Mouse (Mus musculus) hindbrain, embryonic 15.5 days (tissue): Measurements from ENCODE around the gene Aff3. TPM values are rescaled to one million over a fixed set of nuclear protein-coding genes. Genes with fewer than 3 reads are reported as not detected.

Experiments used
- ATAC-seq: fragments of 200-750 bp; cut with Nextera tagmentation; 2 replicates; pipeline ENCODE4 v1.8.0; 2017; ENCODE audit warnings: low read depth, moderate number of reproducible peaks, moderate TSS enrichment; ENCODE audit not compliant: low FRiP score
- H3K27ac ChIP-seq: fragments of 300-500 bp; sonication (generic); replicated peaks from 2 replicates; pipeline ENCODE4 v1.5.1; 2015; ENCODE audit warnings: mild to moderate bottlenecking, inconsistent platforms
- H3K27me3 ChIP-seq: fragments of 300-500 bp; sonication (generic); 2 replicates; pipeline ENCODE4 v1.6.1; 2015; ENCODE audit warnings: control low read depth, inconsistent platforms
- H3K36me3 ChIP-seq: fragments of 300-500 bp; sonication (generic); 2 replicates; pipeline ENCODE4 v1.6.1; 2015; ENCODE audit warnings: control low read depth, inconsistent platforms
- H3K4me1 ChIP-seq: fragments of 300-500 bp; sonication (generic); replicated peaks from 2 replicates; pipeline ENCODE4 v1.6.1; 2015; ENCODE audit warnings: control low read depth, inconsistent platforms
- H3K4me2 ChIP-seq: fragments of 300-500 bp; sonication (generic); 2 replicates; pipeline ENCODE4 v1.6.1; 2015; ENCODE audit warnings: moderate library complexity, mild to moderate bottlenecking, inconsistent platforms
- H3K4me3 ChIP-seq: fragments of 300-500 bp; sonication (generic); 2 replicates; pipeline ENCODE4 v1.5.1; 2015; ENCODE audit warnings: mild to moderate bottlenecking, inconsistent platforms
- H3K9ac ChIP-seq: fragments of 300-500 bp; sonication (generic); 2 replicates; pipeline ENCODE4 v1.6.1; 2015; ENCODE audit warnings: inconsistent platforms
- H3K9me3 ChIP-seq: fragments of 300-500 bp; sonication (generic); 2 replicates; pipeline ENCODE4 v1.6.1; 2016; ENCODE audit warnings: control low read depth, inconsistent platforms
- WGBS: fragments of 180-500 bp; shearing (Covaris S2); methylation state at CpG from one replicate; pipeline ENCODE4 v1.1.7; 2015; 5-methylcytosine and 5-hydroxymethylcytosine counted together
- polyA plus RNA-seq: library from polyadenylated mRNA; unstranded; fragments of >200 nt; fragmentation: Nextera tagmentation; extraction: Ambion mirVana; gene quantifications from 2 replicates; pipeline ENCODE4 v1.2.1, GENCODE M21; 2015

The Aff3 gene
- polyA plus RNA-seq, 1 experiment from 2014 or later: 33.4 TPM

- Histone ChIP-seq H3K4me2 (no peak overlapping the region), H3K27me3 (no peaks in the 10 kb centered on the region), H3K36me3 (peaks cover 27% of the 10 kb centered on the region), H3K9me3 (no peaks in the 10 kb centered on the region), H3K27ac (no peak overlapping the region), H3K9ac (no peak overlapping the region), H3K4me1 (no peaks in the 10 kb centered on the region), H3K4me3 (no peak overlapping the region)
- 94% methylated on average over 7 of the region's 7 CpGs for WGBS
- ATAC-seq: no peak
Observed at GRCm38 (mm10) chr1:38176077-38176476, 488.7 kb downstream of the Aff3 start.

- no peak overlapping the region for H3K4me2 ChIP-seq
- H3K4me1 ChIP-seq: no peaks in the 10 kb centered on the region
- no peaks in the 10 kb centered on the region for H3K27me3 ChIP-seq
- H3K27ac ChIP-seq: no peak overlapping the region
- no peaks in the 10 kb centered on the region for H3K9me3 ChIP-seq
- no peak overlapping the region for H3K4me3 ChIP-seq
- 86% methylated on average over 4 of the region's 4 CpGs for WGBS
- no peak for ATAC-seq
- no peaks in the 10 kb centered on the region for H3K36me3 ChIP-seq
- no peak overlapping the region for H3K9ac ChIP-seq
Observed at GRCm38 (mm10) chr1:38171874-38172273, 492.9 kb downstream of the Aff3 start.

GRCm38 (mm10) chr1:38165696-38166095 lies 499.1 kb downstream of the Aff3 start:
- H3K4me2 ChIP-seq: no peak overlapping the region
- no peaks in the 10 kb centered on the region for H3K36me3 ChIP-seq
- no peaks in the 10 kb centered on the region for H3K9me3 ChIP-seq
- 61% methylated on average over 2 of the region's 2 CpGs for WGBS
- no peak overlapping the region for H3K9ac ChIP-seq
- H3K27me3 ChIP-seq: no peaks in the 10 kb centered on the region
- no peak overlapping the region for H3K4me3 ChIP-seq
- H3K27ac ChIP-seq: no peak overlapping the region
- H3K4me1 ChIP-seq: 0 out of 2 replicates have a peak, but pooled peaks cover 5% of the 10 kb centered on the region
- ATAC-seq: no peak

- H3K27me3 ChIP-seq: no peaks in the 10 kb centered on the region
- ATAC-seq: no peak
- H3K9me3 ChIP-seq: no peaks in the 10 kb centered on the region
- H3K4me2 ChIP-seq: no peak overlapping the region
- no peaks in the 10 kb centered on the region for H3K36me3 ChIP-seq
- 93% methylated on average over 5 of the region's 5 CpGs for WGBS
- H3K4me1 ChIP-seq: no peaks in the 10 kb centered on the region
- H3K4me3 ChIP-seq: no peak overlapping the region
- no peak overlapping the region for H3K9ac ChIP-seq
- no peak overlapping the region for H3K27ac ChIP-seq
Observed at GRCm38 (mm10) chr1:38150086-38150485, 514.7 kb downstream of the Aff3 start.

GRCm38 (mm10) chr1:38146008-38146407 lies 518.7 kb downstream of the Aff3 start:
- no peak for ATAC-seq
- H3K27me3 ChIP-seq: no peaks in the 10 kb centered on the region
- no peak overlapping the region for H3K9ac ChIP-seq
- no peaks in the 10 kb centered on the region for H3K4me1 ChIP-seq
- H3K36me3 ChIP-seq: no peaks in the 10 kb centered on the region
- H3K4me2 ChIP-seq: no peak overlapping the region
- H3K27ac ChIP-seq: no peak overlapping the region
- WGBS: 97% methylated on average over 4 of the region's 4 CpGs
- no peaks in the 10 kb centered on the region for H3K9me3 ChIP-seq
- H3K4me3 ChIP-seq: no peak overlapping the region

GRCm38 (mm10) chr1:38141371-38141770 lies 523.4 kb downstream of the Aff3 start:
- Histone ChIP-seq H3K4me1 (no peaks in the 10 kb centered on the region), H3K9me3 (no peaks in the 10 kb centered on the region), H3K36me3 (no peaks in the 10 kb centered on the region), H3K4me2 (no peak overlapping the region), H3K4me3 (no peak overlapping the region), H3K27me3 (no peaks in the 10 kb centered on the region), H3K27ac (no peak overlapping the region), H3K9ac (no peak overlapping the region)
- 91% methylated on average over 1 of the region's 1 CpGs for WGBS
- ATAC-seq: no peak

- Histone ChIP-seq H3K4me3 (no peak overlapping the region), H3K9ac (no peak overlapping the region), H3K27ac (no peak overlapping the region), H3K9me3 (no peaks in the 10 kb centered on the region), H3K27me3 (no peaks in the 10 kb centered on the region), H3K4me1 (no peaks in the 10 kb centered on the region), H3K4me2 (no peak overlapping the region), H3K36me3 (no peaks in the 10 kb centered on the region)
- no peak for ATAC-seq
- 85% methylated on average over 2 of the region's 2 CpGs for WGBS
Observed at GRCm38 (mm10) chr1:38140911-38141310, 523.8 kb downstream of the Aff3 start.

- H3K4me2 ChIP-seq: no peak overlapping the region
- no peaks in the 10 kb centered on the region for H3K9me3 ChIP-seq
- H3K27me3 ChIP-seq: no peaks in the 10 kb centered on the region
- H3K36me3 ChIP-seq: no peaks in the 10 kb centered on the region
- no peak overlapping the region for H3K4me3 ChIP-seq
- 85% methylated on average over 2 of the region's 2 CpGs for WGBS
- ATAC-seq: no peak
- H3K4me1 ChIP-seq: no peaks in the 10 kb centered on the region
- H3K9ac ChIP-seq: no peak overlapping the region
- no peak overlapping the region for H3K27ac ChIP-seq
Observed at GRCm38 (mm10) chr1:38139396-38139795, 525.4 kb downstream of the Aff3 start.

GRCm38 (mm10) chr1:38132942-38133341 lies 531.8 kb downstream of the Aff3 start:
- Histone ChIP-seq H3K9ac (no peak overlapping the region), H3K4me3 (no peak overlapping the region), H3K27me3 (no peaks in the 10 kb centered on the region), H3K4me1 (peaks cover 16% of the 10 kb centered on the region), H3K27ac (no peak overlapping the region), H3K4me2 (no peak overlapping the region), H3K36me3 (no peaks in the 10 kb centered on the region), H3K9me3 (no peaks in the 10 kb centered on the region)
- 71% methylated on average over 6 of the region's 6 CpGs for WGBS
- ATAC-seq: no peak

GRCm38 (mm10) chr1:38130715-38131483 lies 533.9 kb downstream of the Aff3 start:
- Histone ChIP-seq H3K27me3 (no peaks in the 10 kb centered on the region), H3K9me3 (no peaks in the 10 kb centered on the region), H3K4me3 (no peak overlapping the region), H3K4me2 (peak overlapping the region; percentile 60), H3K4me1 (peaks cover 29% of the 10 kb centered on the region), H3K27ac (no peak overlapping the region), H3K9ac (no peak overlapping the region; the same call in 1 of the 2 replicates), H3K36me3 (no peaks in the 10 kb centered on the region)
- no peak for ATAC-seq
- WGBS: 52% methylated on average over 10 of the region's 10 CpGs

GRCm38 (mm10) chr1:38129501-38130267 lies 535.1 kb downstream of the Aff3 start, which contains the start of gene Rev1:
TSS of gene Rev1 (minus strand) at chr1:38129801.
- Histone ChIP-seq H3K27ac (peak within 1 kb of the TSS; percentile 94), H3K4me1 (peaks cover 29% of the 10 kb centered on the region), H3K36me3 (no peaks in the 10 kb centered on the region), H3K4me2 (peak within 1 kb of the TSS; percentile 60), H3K27me3 (no peaks in the 10 kb centered on the region), H3K4me3 (peak within 1 kb of the TSS; percentile 94), H3K9me3 (no peaks in the 10 kb centered on the region), H3K9ac (peak within 1 kb of the TSS; percentile 83)
- peak; percentile 96 for ATAC-seq
- under 1% methylated on average over 82 of the region's 122 CpGs for WGBS

GRCm38 (mm10) chr1:38128919-38129436 lies 535.8 kb downstream of the Aff3 start:
- H3K9me3 ChIP-seq: no peaks in the 10 kb centered on the region
- peak overlapping the region; percentile 83 for H3K9ac ChIP-seq
- no peaks in the 10 kb centered on the region for H3K36me3 ChIP-seq
- H3K27me3 ChIP-seq: no peaks in the 10 kb centered on the region
- H3K4me1 ChIP-seq: peaks cover 29% of the 10 kb centered on the region
- H3K27ac ChIP-seq: peak overlapping the region; percentile 94
- ATAC-seq: no peak; the same call in 1 of the 2 replicates
- peak overlapping the region; percentile 94 for H3K4me3 ChIP-seq
- under 1% methylated on average over 52 of the region's 68 CpGs for WGBS
- peak overlapping the region; percentile 60 for H3K4me2 ChIP-seq
